Mouse (Mus musculus) liver, embryonic 12.5 days (tissue): ENCODE results near the gene Gsg1l. TPM values are rescaled to one million over a fixed set of nuclear protein-coding genes. Genes with fewer than 3 reads are reported as not detected.

Source experiments
- ATAC-seq: fragments of 200-750 bp; cut with Nextera tagmentation; 2 replicates; pipeline ENCODE4 v1.8.0; 2017; ENCODE audit warnings: moderate number of reproducible peaks, mild to moderate bottlenecking, moderate library complexity
- H3K27ac ChIP-seq: fragments of 300-500 bp; sonication (generic); 2 replicates; pipeline ENCODE4 v1.5.1; 2016; ENCODE audit warnings: mild to moderate bottlenecking
- H3K27me3 ChIP-seq: fragments of 300-500 bp; sonication (generic); replicated peaks from 2 replicates; pipeline ENCODE4 v1.6.1; 2016; ENCODE audit warnings: mild to moderate bottlenecking, moderate library complexity
- H3K36me3 ChIP-seq: fragments of 300-500 bp; sonication (generic); 2 replicates; pipeline ENCODE4 v1.6.1; 2016; ENCODE audit warnings: mild to moderate bottlenecking, moderate library complexity
- H3K4me1 ChIP-seq: fragments of 300-500 bp; sonication (generic); 2 replicates; pipeline ENCODE4 v1.6.1; 2016
- H3K4me2 ChIP-seq: fragments of 300-500 bp; sonication (generic); 2 replicates; pipeline ENCODE4 v1.6.1; 2016; ENCODE audit warnings: mild to moderate bottlenecking, moderate library complexity
- H3K4me3 ChIP-seq: fragments of 300-500 bp; sonication (generic); 2 replicates; pipeline ENCODE4 v1.5.1; 2016; ENCODE audit warnings: mild to moderate bottlenecking, moderate library complexity
- H3K9ac ChIP-seq: fragments of 300-500 bp; sonication (generic); 2 replicates; pipeline ENCODE4 v1.6.1; 2016; ENCODE audit warnings: mild to moderate bottlenecking, moderate library complexity
- H3K9me3 ChIP-seq: fragments of 300-500 bp; sonication (generic); replicated peaks from 2 replicates; pipeline ENCODE4 v1.6.1; 2016; ENCODE audit warnings: mild to moderate bottlenecking, moderate library complexity
- WGBS: fragments of 180-500 bp; shearing (Covaris S2); methylation state at CpG from one replicate; pipeline ENCODE4 v1.1.7; 2016; ENCODE audit not compliant: insufficient replicate concordance; 5-methylcytosine and 5-hydroxymethylcytosine counted together
- polyA plus RNA-seq: library from polyadenylated mRNA; unstranded; fragments of >200 nt; fragmentation: Nextera tagmentation; extraction: Ambion mirVana; gene quantifications from 2 replicates; pipeline ENCODE4 v1.2.1, GENCODE M21; 2016

Gene Gsg1l
- polyA plus RNA-seq: 0.04 TPM in 1 of 2 replicates, not detected in the other

DNA sequence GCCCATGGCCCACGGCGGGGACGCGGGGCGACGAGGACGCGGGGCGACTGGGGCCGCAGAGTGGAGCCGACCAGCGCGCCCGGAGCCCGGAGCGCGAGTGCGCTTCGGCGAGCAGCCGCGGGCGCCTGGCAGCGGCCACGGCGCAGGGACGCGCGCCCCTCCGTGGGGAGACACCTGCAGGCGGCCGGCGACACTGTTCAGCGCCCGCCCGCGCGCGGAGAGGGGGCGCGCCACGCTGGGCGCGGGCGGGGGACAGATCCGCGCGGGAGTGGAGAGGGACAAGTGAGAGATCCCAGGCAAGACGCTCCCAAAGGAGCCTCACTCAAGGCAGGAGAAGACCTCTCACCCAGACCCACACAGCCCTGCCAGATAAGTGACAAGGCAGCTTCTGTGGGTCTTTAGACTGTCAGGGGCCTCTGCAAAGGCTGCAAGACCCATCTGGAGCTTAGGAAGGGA is at the start of gene Gsg1l:
Gene Gsg1l (minus strand): TSS at position 126 of the 456 bp plus-strand sequence.
- Histone ChIP-seq H3K9ac (no peak within 1 kb of the TSS), H3K9me3 (no peaks in the 10 kb centered on the region), H3K4me1 (no peaks in the 10 kb centered on the region; the same call in 1 of the 2 replicates), H3K27ac (no peak within 1 kb of the TSS), H3K4me2 (peak within 1 kb of the TSS; percentile 64), H3K27me3 (peaks cover 98% of the 10 kb centered on the region), H3K36me3 (no peaks in the 10 kb centered on the region), H3K4me3 (peak within 1 kb of the TSS; percentile 42)
- WGBS: 3% methylated on average over 49 of the region's 49 CpGs
- no peak for ATAC-seq

DNA sequence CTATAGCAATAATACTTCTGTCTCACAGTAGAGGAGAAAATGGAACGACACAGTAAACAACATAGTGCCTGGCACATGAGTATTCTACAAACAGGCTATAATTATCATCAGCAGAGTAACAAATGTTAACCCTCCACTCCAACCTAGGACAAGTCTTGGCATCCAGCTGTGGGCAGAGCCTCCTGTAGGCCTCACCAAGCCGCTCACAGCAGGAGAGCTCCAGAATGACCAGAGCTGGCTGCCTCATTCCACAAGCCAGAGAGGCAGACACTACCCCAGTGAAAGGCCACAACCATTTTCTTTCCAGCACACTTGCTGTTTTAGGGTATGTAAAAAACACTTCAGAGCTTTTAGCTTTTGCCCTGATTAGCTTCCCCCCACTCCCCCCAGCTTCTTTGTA is 45.5 kb upstream of the Gsg1l start:
- peaks cover 20% of the 10 kb centered on the region for H3K4me1 ChIP-seq
- H3K4me3 ChIP-seq: no peak overlapping the region
- 86% methylated on average over 2 of the region's 2 CpGs for WGBS
- no peak overlapping the region for H3K9ac ChIP-seq
- no peak overlapping the region for H3K27ac ChIP-seq
- H3K4me2 ChIP-seq: no peak overlapping the region
- ATAC-seq: no peak
- no peaks in the 10 kb centered on the region for H3K27me3 ChIP-seq
- no peaks in the 10 kb centered on the region for H3K9me3 ChIP-seq
- H3K36me3 ChIP-seq: peaks cover 95% of the 10 kb centered on the region

DNA sequence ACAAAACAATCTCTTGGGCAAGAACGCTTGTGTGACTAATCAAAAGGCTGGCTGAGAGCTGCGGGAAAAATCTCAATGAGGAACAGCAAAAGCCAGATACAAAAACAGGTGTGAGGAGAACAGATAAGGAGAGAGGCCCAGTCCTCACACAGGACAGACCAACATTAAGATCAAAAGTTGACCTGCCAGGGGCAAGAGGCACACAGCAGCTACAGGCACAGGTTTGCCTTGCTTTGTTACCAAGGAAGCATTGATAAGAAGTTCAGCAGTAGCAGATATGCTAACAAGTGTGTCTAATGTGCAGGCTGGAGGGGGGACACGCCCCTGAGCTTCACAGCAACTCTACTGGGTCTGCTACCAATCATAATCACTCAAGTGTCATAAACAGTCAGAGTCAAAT is 44.3 kb upstream of the Gsg1l start:
- Histone ChIP-seq H3K9me3 (no peaks in the 10 kb centered on the region), H3K36me3 (peaks cover 95% of the 10 kb centered on the region), H3K27ac (no peak overlapping the region), H3K4me1 (peaks cover 20% of the 10 kb centered on the region), H3K27me3 (no peaks in the 10 kb centered on the region), H3K9ac (no peak overlapping the region), H3K4me2 (no peak overlapping the region), H3K4me3 (no peak overlapping the region)
- WGBS: 18% methylated on average over 3 of the region's 3 CpGs
- peak; percentile 81 for ATAC-seq

DNA sequence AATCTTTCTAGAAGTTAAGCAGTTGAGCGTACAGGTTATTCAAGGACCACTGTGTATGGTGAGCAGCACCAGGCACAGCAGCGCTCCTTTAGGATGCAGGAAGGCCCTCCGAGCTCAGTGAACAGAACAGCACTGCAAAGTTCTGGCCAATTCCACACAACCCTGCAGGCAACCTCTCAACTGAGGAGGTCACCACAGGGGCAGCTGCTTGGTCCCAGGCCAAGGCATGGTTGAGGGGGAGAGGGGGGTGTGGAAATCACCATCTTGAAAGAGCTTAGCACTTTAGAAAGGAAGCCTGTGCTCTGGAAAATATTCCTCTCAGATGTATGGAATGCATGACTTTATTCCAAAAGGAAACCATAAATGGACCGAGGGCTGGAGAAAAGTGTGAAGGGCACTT is 39.3 kb upstream of the Gsg1l start:
- Histone ChIP-seq H3K4me1 (peaks cover 6% of the 10 kb centered on the region), H3K4me2 (no peak overlapping the region), H3K36me3 (peaks cover 85% of the 10 kb centered on the region), H3K4me3 (no peak overlapping the region), H3K9ac (no peak overlapping the region), H3K27me3 (no peaks in the 10 kb centered on the region), H3K9me3 (no peaks in the 10 kb centered on the region), H3K27ac (no peak overlapping the region)
- 0 out of 2 replicates have a peak, but pooled peaks have one; percentile 15 for ATAC-seq
- 85% methylated on average over 4 of the region's 4 CpGs for WGBS

DNA sequence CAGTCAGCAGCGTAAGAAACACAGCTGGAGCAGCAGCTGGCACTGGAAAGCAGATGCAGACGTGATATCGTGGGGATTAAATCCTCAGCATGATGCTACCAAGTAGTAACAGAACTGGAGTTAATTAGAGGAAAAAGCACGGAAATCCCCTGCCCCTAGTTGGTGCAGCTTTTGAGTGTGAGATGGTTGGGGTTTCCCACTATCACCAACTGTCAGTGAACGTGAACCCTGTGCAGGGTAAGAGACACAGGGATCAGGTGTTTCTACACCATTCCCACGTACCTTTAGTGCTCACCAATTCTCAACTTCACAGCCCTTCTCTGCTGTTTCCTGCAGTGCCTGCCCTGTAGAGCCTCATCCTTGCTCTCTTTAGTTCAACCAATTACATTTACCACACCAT is 37.6 kb upstream of the Gsg1l start:
- ATAC-seq: no peak
- Histone ChIP-seq H3K4me3 (no peak overlapping the region), H3K4me1 (no peaks in the 10 kb centered on the region), H3K9me3 (no peaks in the 10 kb centered on the region), H3K27me3 (no peaks in the 10 kb centered on the region), H3K36me3 (peaks cover 83% of the 10 kb centered on the region), H3K27ac (no peak overlapping the region), H3K9ac (no peak overlapping the region), H3K4me2 (no peak overlapping the region)
- whole genome bisulfite sequencing: 80% methylated on average over 6 of the region's 6 CpGs

DNA sequence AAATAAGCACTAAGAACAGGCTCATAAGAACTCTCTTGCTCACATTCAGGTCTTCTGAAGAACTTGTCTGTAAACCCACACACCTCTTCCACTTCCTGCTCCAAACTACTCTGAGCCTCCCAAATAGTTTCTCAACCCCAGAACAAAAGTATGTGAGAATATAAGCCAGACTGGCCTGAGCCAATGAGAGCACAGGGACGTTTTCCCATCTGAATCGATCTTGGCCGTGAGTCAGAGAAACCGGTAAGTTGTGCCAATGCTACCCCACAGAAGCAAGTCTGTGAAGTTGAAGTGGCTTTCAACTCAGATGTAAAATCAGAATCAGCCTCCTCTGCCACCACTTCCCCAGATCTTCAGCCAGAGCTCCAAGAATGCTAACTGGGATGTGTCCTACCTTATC is 31.1 kb upstream of the Gsg1l start:
- Histone ChIP-seq H3K4me3 (no peak overlapping the region), H3K9ac (no peak overlapping the region), H3K27me3 (no peaks in the 10 kb centered on the region), H3K27ac (no peak overlapping the region), H3K9me3 (no peaks in the 10 kb centered on the region), H3K4me1 (peaks cover 10% of the 10 kb centered on the region; the same call in 1 of the 2 replicates), H3K4me2 (no peak overlapping the region), H3K36me3 (peaks cover 83% of the 10 kb centered on the region)
- WGBS: 85% methylated on average over 4 of the region's 4 CpGs
- ATAC-seq: no peak

DNA sequence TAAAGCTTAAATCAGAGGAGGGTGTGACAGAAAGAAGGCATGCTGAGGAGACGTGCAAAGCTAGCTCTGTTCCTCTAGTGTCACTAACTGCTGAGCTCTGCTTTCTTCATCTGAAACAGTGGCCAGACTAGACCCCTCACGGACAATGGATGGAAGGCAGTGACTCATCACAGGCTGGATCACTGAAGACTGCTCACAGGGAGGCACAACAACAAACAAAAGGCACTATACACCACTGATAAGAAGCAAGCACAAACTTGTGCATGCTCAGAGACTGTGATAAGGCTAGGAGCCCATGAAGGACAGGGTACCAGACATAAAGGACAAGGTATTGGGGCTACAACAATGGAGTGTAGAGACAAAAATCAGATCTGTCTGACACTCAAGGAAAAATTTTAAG is 29.0 kb upstream of the Gsg1l start:
- 63% methylated on average over 2 of the region's 2 CpGs for WGBS
- ATAC-seq: peak; percentile 73
- Histone ChIP-seq H3K4me2 (no peak overlapping the region), H3K4me3 (no peak overlapping the region), H3K27ac (no peak overlapping the region), H3K27me3 (no peaks in the 10 kb centered on the region), H3K4me1 (peaks cover 10% of the 10 kb centered on the region; the same call in 1 of the 2 replicates), H3K9ac (no peak overlapping the region), H3K36me3 (peaks cover 95% of the 10 kb centered on the region), H3K9me3 (no peaks in the 10 kb centered on the region)

DNA sequence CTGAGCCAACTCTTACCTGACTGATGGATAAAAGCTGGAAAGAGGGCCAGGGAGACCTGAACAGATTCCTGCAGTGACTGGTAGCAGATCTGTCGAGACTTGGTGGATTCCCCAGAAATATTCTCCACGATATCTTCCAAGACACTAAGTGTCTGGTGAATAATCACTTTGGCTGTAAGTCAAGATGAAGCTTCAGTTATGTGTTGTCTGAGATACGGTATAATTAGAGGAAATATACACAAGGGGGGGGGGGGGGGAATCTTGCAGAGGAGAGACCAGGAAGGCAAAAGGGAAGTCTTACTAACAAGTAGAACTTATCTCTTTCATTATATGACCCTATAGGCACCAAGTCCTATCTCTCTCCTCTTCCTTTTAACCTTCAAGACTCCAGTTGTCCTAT is 27.7 kb upstream of the Gsg1l start:
- peaks cover 10% of the 10 kb centered on the region; the same call in 1 of the 2 replicates for H3K4me1 ChIP-seq
- no peak overlapping the region for H3K9ac ChIP-seq
- WGBS: 78% methylated on average over 3 of the region's 3 CpGs
- ATAC-seq: no peak
- H3K4me2 ChIP-seq: no peak overlapping the region
- peaks cover 95% of the 10 kb centered on the region for H3K36me3 ChIP-seq
- no peak overlapping the region for H3K4me3 ChIP-seq
- H3K27me3 ChIP-seq: no peaks in the 10 kb centered on the region
- no peaks in the 10 kb centered on the region for H3K9me3 ChIP-seq
- no peak overlapping the region for H3K27ac ChIP-seq

DNA sequence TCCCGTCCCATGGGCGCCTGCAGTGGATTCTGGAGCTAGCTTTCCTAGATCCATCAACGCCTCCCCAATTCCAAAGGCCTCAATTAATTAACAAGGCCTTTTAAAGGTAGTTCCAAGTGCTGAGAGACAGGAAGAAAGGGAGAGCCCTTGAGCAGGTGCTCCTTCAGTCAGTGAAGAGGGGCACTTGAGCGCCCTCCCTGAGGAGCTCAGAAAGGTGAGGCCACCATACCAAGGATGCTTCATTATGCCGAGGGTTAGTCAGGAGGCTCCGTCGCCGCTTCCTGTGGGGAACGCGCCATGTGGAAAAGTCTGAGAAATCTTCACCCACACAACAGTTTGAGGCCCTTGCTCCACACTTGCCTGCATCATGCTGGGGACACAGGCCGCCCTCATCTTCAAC is 18.2 kb upstream of the Gsg1l start:
- Histone ChIP-seq H3K27ac (no peak overlapping the region), H3K9ac (no peak overlapping the region), H3K9me3 (no peaks in the 10 kb centered on the region), H3K27me3 (no peaks in the 10 kb centered on the region), H3K4me2 (no peak overlapping the region), H3K36me3 (peaks cover 72% of the 10 kb centered on the region), H3K4me1 (no peaks in the 10 kb centered on the region), H3K4me3 (no peak overlapping the region)
- 85% methylated on average over 11 of the region's 11 CpGs for WGBS
- ATAC-seq: no peak

DNA sequence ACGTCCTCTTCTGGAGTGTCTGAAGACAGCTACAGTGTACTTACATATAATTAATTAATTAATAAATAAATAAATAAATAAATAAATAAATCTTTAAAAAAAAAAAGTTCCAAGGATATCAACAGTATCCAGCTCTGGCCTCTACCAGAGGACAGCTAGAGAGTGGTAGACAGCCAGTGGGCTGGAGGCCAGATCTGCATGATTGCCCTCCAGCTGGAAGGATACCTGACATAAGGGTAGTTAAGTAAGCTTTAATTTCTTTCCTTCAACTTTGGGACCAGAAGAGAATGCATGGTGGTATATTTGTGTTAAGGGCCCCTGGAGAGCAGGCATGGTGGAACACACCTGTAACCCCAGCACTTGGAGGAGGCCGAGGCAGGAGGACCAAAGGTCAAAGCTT is 17.6 kb upstream of the Gsg1l start:
- H3K4me3 ChIP-seq: no peak overlapping the region
- no peaks in the 10 kb centered on the region for H3K4me1 ChIP-seq
- H3K27ac ChIP-seq: no peak overlapping the region
- H3K9ac ChIP-seq: no peak overlapping the region
- 86% methylated on average over 2 of the region's 2 CpGs for WGBS
- H3K27me3 ChIP-seq: no peaks in the 10 kb centered on the region
- no peaks in the 10 kb centered on the region for H3K9me3 ChIP-seq
- H3K36me3 ChIP-seq: peaks cover 66% of the 10 kb centered on the region
- ATAC-seq: no peak
- H3K4me2 ChIP-seq: no peak overlapping the region

DNA sequence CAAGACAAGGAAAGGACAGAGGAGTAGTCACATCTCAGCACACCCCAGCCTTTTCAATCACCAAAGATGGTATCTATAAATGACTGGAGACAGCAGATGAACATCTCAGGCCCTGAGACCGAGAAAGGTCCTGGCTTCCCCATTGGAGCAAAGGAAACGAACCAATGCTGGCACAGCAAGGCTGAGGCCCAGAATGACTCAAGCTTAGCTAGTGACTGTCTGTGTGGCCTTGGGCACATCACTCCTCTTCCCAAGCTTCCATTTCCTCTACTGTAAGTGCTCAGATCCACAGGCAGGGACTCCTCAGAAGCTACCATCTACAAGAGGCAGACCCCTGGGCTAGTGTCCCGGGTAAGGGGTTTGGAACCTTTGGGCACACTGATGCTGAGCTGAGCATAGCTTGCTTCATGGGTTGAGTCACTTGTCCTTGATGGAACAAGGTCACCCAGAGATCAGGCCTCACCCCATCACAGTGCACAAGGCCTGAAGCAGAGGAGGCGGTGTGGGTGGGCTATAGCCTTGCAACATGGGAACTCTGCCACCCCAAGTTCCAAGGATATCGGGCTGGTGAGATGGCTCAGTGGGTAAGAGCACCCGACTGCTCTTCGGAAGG is 17.1 kb upstream of the Gsg1l start:
- 86% methylated on average over 7 of the region's 7 CpGs for WGBS
- no peaks in the 10 kb centered on the region for H3K9me3 ChIP-seq
- H3K36me3 ChIP-seq: peaks cover 61% of the 10 kb centered on the region
- H3K4me3 ChIP-seq: no peak overlapping the region
- no peak overlapping the region for H3K27ac ChIP-seq
- no peak overlapping the region for H3K4me2 ChIP-seq
- no peak for ATAC-seq
- no peak overlapping the region for H3K9ac ChIP-seq
- no peaks in the 10 kb centered on the region for H3K4me1 ChIP-seq
- H3K27me3 ChIP-seq: no peaks in the 10 kb centered on the region

DNA sequence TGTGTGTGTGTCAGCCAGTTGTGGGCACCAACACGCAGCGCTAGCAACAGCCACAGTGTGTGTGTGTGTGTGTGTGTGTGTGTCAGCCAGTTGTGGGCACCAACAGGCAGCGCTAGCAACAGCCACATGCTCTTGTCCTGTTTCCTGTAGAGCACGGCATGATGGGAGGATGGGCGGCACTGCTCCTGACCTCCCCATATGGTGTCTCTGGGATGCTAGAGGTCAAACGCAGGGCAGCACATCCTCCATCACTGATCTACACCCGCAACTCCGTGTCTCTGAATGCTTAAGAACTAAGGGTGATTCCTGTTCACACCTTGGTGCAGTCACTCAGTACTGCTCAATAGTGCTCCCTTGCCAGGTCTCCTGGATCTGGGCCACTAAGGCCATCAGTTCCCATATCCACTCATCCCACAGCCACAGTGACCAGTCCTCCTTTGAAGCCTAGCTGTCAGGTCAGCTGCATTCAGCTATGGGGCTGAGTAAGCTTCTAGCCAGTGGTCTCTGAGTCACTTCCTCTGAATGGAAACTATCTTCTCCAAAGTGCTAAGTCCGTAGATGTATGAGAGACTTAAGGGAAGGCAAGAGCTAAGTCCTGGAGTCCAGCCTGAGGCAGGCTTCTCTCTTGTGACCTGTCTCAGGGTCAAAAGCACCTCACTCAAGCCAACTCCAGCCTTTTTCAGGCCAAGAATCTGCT is 15.2 kb upstream of the Gsg1l start:
- no peak overlapping the region for H3K4me2 ChIP-seq
- no peak overlapping the region for H3K27ac ChIP-seq
- peaks cover 43% of the 10 kb centered on the region for H3K36me3 ChIP-seq
- H3K27me3 ChIP-seq: no peaks in the 10 kb centered on the region
- 73% methylated on average over 6 of the region's 9 CpGs for WGBS
- ATAC-seq: no peak
- H3K4me3 ChIP-seq: no peak overlapping the region
- no peak overlapping the region for H3K9ac ChIP-seq
- H3K9me3 ChIP-seq: no peaks in the 10 kb centered on the region
- H3K4me1 ChIP-seq: no peaks in the 10 kb centered on the region
